Mouse (Mus musculus): ENCODE results near the gene Cdca5. TPM values are rescaled to one million over a fixed set of nuclear protein-coding genes. Genes with fewer than 3 reads are reported as not detected.
"Not testable (repeated sequence)": the region's sequence is repeated elsewhere in the genome, so short reads cannot be mapped to it uniquely, and the experiment has no call there.

Cdca5 gene
- polyA plus RNA-seq, 1 experiment from 2014 or later: 75.4 TPM

- no peak for DNase-seq (ENCODE audit: low spot score)
- peaks cover 5% of the 10 kb centered on the region for H3K36me3 ChIP-seq
- H3K27me3 ChIP-seq (ENCODE audit: low read depth, poor library complexity, severe bottlenecking): no peaks in the 10 kb centered on the region
- no peak overlapping the region for H3K27ac ChIP-seq (replicated peaks)
- H3K4me1 ChIP-seq: peaks cover 29% of the 10 kb centered on the region
- no peak overlapping the region for H3K4me3 ChIP-seq
- H3K9me3 ChIP-seq (replicated peaks): no peaks in the 10 kb centered on the region
- WGBS: 40% methylated on average over 19 of the region's 19 CpGs
Observed at GRCm38 (mm10) chr19:6121761-6122160, 37.0 kb downstream of the Cdca5 start.

- no peak for DNase-seq (ENCODE audit: low spot score)
- H3K4me1 ChIP-seq: peaks cover 27% of the 10 kb centered on the region
- no peaks in the 10 kb centered on the region for H3K9me3 ChIP-seq (replicated peaks)
- no peaks in the 10 kb centered on the region for H3K27me3 ChIP-seq (ENCODE audit: low read depth, poor library complexity, severe bottlenecking)
- WGBS: 83% methylated on average over 8 of the region's 8 CpGs
- peak overlapping the region; percentile 28; the same call in 1 of the 2 replicates for H3K27ac ChIP-seq (replicated peaks)
- peaks cover 4% of the 10 kb centered on the region for H3K36me3 ChIP-seq
- no peak overlapping the region for H3K4me3 ChIP-seq
Observed at GRCm38 (mm10) chr19:6123330-6123729, 38.5 kb downstream of the Cdca5 start.

GRCm38 (mm10) chr19:6124898-6125297 is 40.1 kb downstream of the Cdca5 start:
- peaks cover 19% of the 10 kb centered on the region for H3K4me1 ChIP-seq
- 73% methylated on average over 2 of the region's 2 CpGs for WGBS
- no peak for DNase-seq (ENCODE audit: low spot score)
- H3K36me3 ChIP-seq: peaks cover 4% of the 10 kb centered on the region
- no peaks in the 10 kb centered on the region for H3K9me3 ChIP-seq (replicated peaks)
- H3K27me3 ChIP-seq (ENCODE audit: low read depth, poor library complexity, severe bottlenecking): no peaks in the 10 kb centered on the region
- no peak overlapping the region for H3K27ac ChIP-seq (replicated peaks)
- H3K4me3 ChIP-seq: no peak overlapping the region

GRCm38 (mm10) chr19:6126289-6126688 is 41.5 kb downstream of the Cdca5 start:
- peaks cover 19% of the 10 kb centered on the region for H3K4me1 ChIP-seq
- WGBS: 20% methylated on average over 4 of the region's 4 CpGs
- H3K27ac ChIP-seq (replicated peaks): no peak overlapping the region
- no peaks in the 10 kb centered on the region for H3K9me3 ChIP-seq (replicated peaks)
- H3K4me3 ChIP-seq: peak overlapping the region; percentile 9; the same call in 1 of the 2 replicates
- DNase-seq (ENCODE audit: low spot score): peak; percentile 35
- no peaks in the 10 kb centered on the region for H3K27me3 ChIP-seq (ENCODE audit: low read depth, poor library complexity, severe bottlenecking)
- H3K36me3 ChIP-seq: no peaks in the 10 kb centered on the region; the same call in 1 of the 2 replicates

GRCm38 (mm10) chr19:6126789-6127580 is 42.2 kb downstream of the Cdca5 start:
- 78% methylated on average over 10 of the region's 10 CpGs for WGBS
- no peaks in the 10 kb centered on the region for H3K9me3 ChIP-seq (replicated peaks)
- H3K27me3 ChIP-seq (ENCODE audit: low read depth, poor library complexity, severe bottlenecking): no peaks in the 10 kb centered on the region
- peaks cover 14% of the 10 kb centered on the region for H3K4me1 ChIP-seq
- H3K36me3 ChIP-seq: no peaks in the 10 kb centered on the region; the same call in 1 of the 2 replicates
- H3K4me3 ChIP-seq: peak overlapping the region; percentile 61
- no peak for DNase-seq (ENCODE audit: low spot score)
- H3K27ac ChIP-seq (replicated peaks): peak overlapping the region; percentile 80; the same call in 1 of the 2 replicates

GRCm38 (mm10) chr19:6127760-6128341 is 43.1 kb downstream of the Cdca5 start, which contains the start of gene Snx15:
Gene Snx15 (minus strand): TSS chr19:6128304.
- no peaks in the 10 kb centered on the region for H3K27me3 ChIP-seq (ENCODE audit: low read depth, poor library complexity, severe bottlenecking)
- H3K4me3 ChIP-seq: peak within 1 kb of the TSS; percentile 61
- H3K36me3 ChIP-seq: no peaks in the 10 kb centered on the region
- no peaks in the 10 kb centered on the region for H3K9me3 ChIP-seq (replicated peaks)
- WGBS: under 1% methylated on average over 32 of the region's 32 CpGs
- H3K27ac ChIP-seq (replicated peaks): peak within 1 kb of the TSS; percentile 80
- H3K4me1 ChIP-seq: peaks cover 13% of the 10 kb centered on the region
- DNase-seq (ENCODE audit: low spot score): peak; percentile 90

GRCm38 (mm10) chr19:6130414-6131128 is 45.8 kb downstream of the Cdca5 start:
- Histone ChIP-seq H3K4me1 (peaks cover 13% of the 10 kb centered on the region), H3K36me3 (peaks cover 15% of the 10 kb centered on the region)
- not testable (repeated sequence) for H3K4me3 ChIP-seq; DNase-seq (ENCODE audit: low spot score); H3K27me3 ChIP-seq (ENCODE audit: low read depth, poor library complexity, severe bottlenecking); H3K9me3 ChIP-seq (replicated peaks); H3K27ac ChIP-seq (replicated peaks)
- 81% methylated on average over 7 of the region's 7 CpGs for WGBS

GRCm38 (mm10) chr19:6132171-6132827 is 47.5 kb downstream of the Cdca5 start:
- Histone ChIP-seq H3K36me3 (peaks cover 32% of the 10 kb centered on the region), H3K9me3 (replicated peaks) (no peaks in the 10 kb centered on the region), H3K4me1 (peaks cover 13% of the 10 kb centered on the region), H3K27me3 (ENCODE audit: low read depth, poor library complexity, severe bottlenecking) (no peaks in the 10 kb centered on the region), H3K4me3 (no peak overlapping the region), H3K27ac (replicated peaks) (no peak overlapping the region)
- 89% methylated on average over 7 of the region's 7 CpGs for WGBS
- no peak for DNase-seq (ENCODE audit: low spot score)

GRCm38 (mm10) chr19:6133197-6133596 is 48.4 kb downstream of the Cdca5 start:
- DNase-seq (ENCODE audit: low spot score); H3K27me3 ChIP-seq (ENCODE audit: low read depth, poor library complexity, severe bottlenecking); H3K4me1 ChIP-seq; H3K4me3 ChIP-seq; H3K9me3 ChIP-seq (replicated peaks); H3K27ac ChIP-seq (replicated peaks): not testable (repeated sequence)
- 48% methylated on average over 1 of the region's 1 CpGs for WGBS
- H3K36me3 ChIP-seq: peaks cover 41% of the 10 kb centered on the region

- H3K4me3 ChIP-seq: no peak overlapping the region
- peaks cover 47% of the 10 kb centered on the region for H3K36me3 ChIP-seq
- H3K27me3 ChIP-seq (ENCODE audit: low read depth, poor library complexity, severe bottlenecking): no peaks in the 10 kb centered on the region
- WGBS: 85% methylated on average over 3 of the region's 3 CpGs
- peaks cover 12% of the 10 kb centered on the region for H3K4me1 ChIP-seq
- DNase-seq (ENCODE audit: low spot score): no peak
- H3K27ac ChIP-seq (replicated peaks): no peak overlapping the region
- no peaks in the 10 kb centered on the region for H3K9me3 ChIP-seq (replicated peaks)
Observed at GRCm38 (mm10) chr19:6136397-6136796, 51.6 kb downstream of the Cdca5 start.

GRCm38 (mm10) chr19:6139701-6140100 is 54.9 kb downstream of the Cdca5 start:
- H3K4me3 ChIP-seq: peak overlapping the region; percentile 69
- 94% methylated on average over 6 of the region's 6 CpGs for WGBS

GRCm38 (mm10) chr19:6140374-6140677 is 55.5 kb downstream of the Cdca5 start:
- Histone ChIP-seq H3K4me3 (peak overlapping the region; percentile 69), H3K4me1 (peaks cover 12% of the 10 kb centered on the region), H3K27ac (replicated peaks) (peak overlapping the region; percentile 97), H3K9me3 (replicated peaks) (no peaks in the 10 kb centered on the region), H3K27me3 (ENCODE audit: low read depth, poor library complexity, severe bottlenecking) (no peaks in the 10 kb centered on the region), H3K36me3 (peaks cover 34% of the 10 kb centered on the region)
- DNase-seq (ENCODE audit: low spot score): no peak
- WGBS: 10% methylated on average over 16 of the region's 16 CpGs

More at GRCm38 (mm10) chr19:6139701-6140100, 54.9 kb downstream of the Cdca5 start:
- Histone ChIP-seq H3K36me3 (peaks cover 40% of the 10 kb centered on the region), H3K9me3 (replicated peaks) (no peaks in the 10 kb centered on the region), H3K27ac (replicated peaks) (peak overlapping the region; percentile 97), H3K4me1 (peaks cover 12% of the 10 kb centered on the region), H3K27me3 (ENCODE audit: low read depth, poor library complexity, severe bottlenecking) (no peaks in the 10 kb centered on the region)
- no peak for DNase-seq (ENCODE audit: low spot score)

Data from midbrain, embryonic 10.5 days (tissue).